Mouse (Mus musculus) lung, embryonic 14.5 days (tissue): Measurements from ENCODE around the gene Lypd4. TPM values are rescaled to one million over a fixed set of nuclear protein-coding genes. Genes with fewer than 3 reads are reported as not detected.
"Not testable (repeated sequence)": the region's sequence is repeated elsewhere in the genome, so short reads cannot be mapped to it uniquely, and the experiment has no call there.

Experiments used
- ATAC-seq: fragments of 200-750 bp; cut with Nextera tagmentation; 2 replicates; pipeline ENCODE4 v1.8.0; 2017; ENCODE audit warnings: mild to moderate bottlenecking, moderate TSS enrichment, moderate library complexity; ENCODE audit not compliant: insufficient read depth
- DNase-seq: peaks from one replicate; pipeline ENCODE4 v3.0.0-alpha.2; 2015
- H3K27ac ChIP-seq: fragments of 300-500 bp; sonication (generic); 2 replicates; pipeline ENCODE4 v1.5.1; 2014; ENCODE audit warnings: low read depth, mild to moderate bottlenecking, moderate library complexity
- H3K27me3 ChIP-seq: fragments of 300-500 bp; sonication (generic); 2 replicates; pipeline ENCODE4 v1.6.1; 2014; ENCODE audit warnings: low read length, control low read depth; ENCODE audit not compliant: insufficient read depth
- H3K36me3 ChIP-seq: fragments of 300-500 bp; sonication (generic); 2 replicates; pipeline ENCODE4 v1.6.1; 2014; ENCODE audit warnings: control low read depth; ENCODE audit not compliant: insufficient read depth
- H3K4me1 ChIP-seq: fragments of 300-500 bp; sonication (generic); 2 replicates; pipeline ENCODE4 v1.6.1; 2014; ENCODE audit warnings: antibody characterized with exemption, control low read depth; ENCODE audit not compliant: insufficient read depth
- H3K4me2 ChIP-seq: fragments of 300-500 bp; sonication (generic); 2 replicates; pipeline ENCODE4 v1.6.1; 2014; ENCODE audit warnings: mild to moderate bottlenecking
- H3K4me3 ChIP-seq: fragments of 300-500 bp; sonication (generic); 2 replicates; pipeline ENCODE4 v1.5.1; 2014; ENCODE audit warnings: low read depth, low read length
- H3K9ac ChIP-seq: fragments of 300-500 bp; sonication (generic); 2 replicates; pipeline ENCODE4 v1.6.1; 2014
- H3K9me3 ChIP-seq: fragments of 300-500 bp; sonication (generic); 2 replicates; pipeline ENCODE4 v1.6.1; 2016; ENCODE audit warnings: low read depth, low read length, control low read depth
- CTCF ChIP-seq: IDR thresholded peaks from 2 replicates; pipeline ENCODE4 v1.5.1; 2016; ENCODE audit warnings: antibody characterized with exemption, low read depth
- WGBS: fragments of 180-500 bp; shearing (Covaris S2); extraction: QIAGEN DNeasy Blood & Tissue Kit; methylation state at CpG from one replicate; pipeline ENCODE4 v1.1.7; 2014; 5-methylcytosine and 5-hydroxymethylcytosine counted together
- polyA plus RNA-seq: library from polyadenylated mRNA; unstranded; fragments of >200 nt; fragmentation: Nextera tagmentation; extraction: Ambion mirVana; gene quantifications from 2 replicates; pipeline ENCODE4 v1.2.1, GENCODE M21; 2014

The Lypd4 gene
- polyA plus RNA-seq, 1 experiment from 2014 or later = not detected

DNA sequence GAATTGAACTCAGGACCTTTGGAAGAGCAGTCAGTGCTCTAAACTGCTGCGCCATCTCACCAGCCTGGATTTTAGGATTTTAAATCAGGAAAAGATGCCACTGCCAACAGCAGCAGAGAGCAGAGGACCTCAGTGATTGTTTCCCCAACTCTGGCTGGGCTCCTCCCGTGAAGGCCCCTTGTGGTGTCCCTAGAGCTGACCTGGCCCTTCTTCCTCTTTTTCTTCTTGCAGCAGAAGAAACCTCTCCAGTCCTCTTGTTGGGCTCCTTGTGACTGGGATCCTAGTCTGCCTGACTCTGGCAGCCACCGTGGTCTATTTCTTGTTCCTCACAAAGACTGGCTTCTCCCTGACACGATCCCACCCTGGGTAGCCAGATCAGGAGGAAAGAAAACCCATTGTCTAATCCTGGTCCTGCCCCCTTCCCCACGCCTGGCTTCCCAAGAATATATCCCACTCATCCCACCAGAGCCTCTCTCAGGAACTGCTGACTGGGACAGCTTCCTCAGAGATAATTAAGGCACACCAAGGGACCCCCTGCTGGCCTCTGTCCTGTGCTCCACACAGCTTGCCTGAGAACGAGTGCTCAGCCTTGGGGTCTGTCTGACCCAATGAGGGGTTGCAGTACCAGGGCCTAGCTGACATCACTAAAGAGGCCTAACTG is 13.2 kb downstream of the Lypd4 start:
- H3K9me3 ChIP-seq = no peaks in the 10 kb centered on the region
- H3K27me3 ChIP-seq = no peaks in the 10 kb centered on the region
- H3K36me3 ChIP-seq = no peaks in the 10 kb centered on the region
- DNase-seq (no peak), ATAC-seq (no peak)
- no peak overlapping the region for H3K9ac ChIP-seq
- no peak overlapping the region for H3K27ac ChIP-seq
- no peak overlapping the region for H3K4me3 ChIP-seq
- TF ChIP-seq CTCF = no peak
- no peak overlapping the region for H3K4me2 ChIP-seq
- 49% methylated on average over 6 of the region's 6 CpGs for WGBS
- no peaks in the 10 kb centered on the region for H3K4me1 ChIP-seq

DNA sequence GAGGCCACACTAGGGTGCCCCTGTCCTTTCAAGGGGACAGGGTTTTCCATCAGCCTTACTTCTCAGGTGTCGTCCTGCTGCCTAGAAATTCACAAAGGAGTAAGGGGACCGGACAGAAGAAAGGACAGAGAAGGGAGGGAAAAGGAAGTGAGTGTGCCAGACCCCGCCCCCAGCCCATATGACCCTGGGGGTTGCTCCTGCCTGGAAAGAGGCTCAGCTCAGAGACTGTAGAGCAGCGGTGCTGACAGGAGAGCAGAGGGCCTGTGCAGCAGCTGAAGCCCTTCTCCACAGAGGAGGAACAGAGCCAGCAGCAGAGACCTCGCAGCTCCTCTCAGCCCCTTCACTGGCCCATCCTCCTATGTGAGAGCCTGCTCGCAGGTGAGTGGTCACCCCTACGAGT is 16.0 kb downstream of the Lypd4 start:
- DNase-seq = no peak
- no peak for TF ChIP-seq CTCF
- ATAC-seq = no peak
- 22% methylated on average over 7 of the region's 7 CpGs for WGBS
- Histone ChIP-seq H3K9me3 (no peaks in the 10 kb centered on the region), H3K27me3 (no peaks in the 10 kb centered on the region), H3K9ac (no peak overlapping the region), H3K4me1 (no peaks in the 10 kb centered on the region), H3K4me2 (no peak overlapping the region), H3K27ac (no peak overlapping the region; the same call in 1 of the 2 replicates), H3K36me3 (no peaks in the 10 kb centered on the region), H3K4me3 (no peak overlapping the region)

- H3K27me3 ChIP-seq = no peaks in the 10 kb centered on the region
- no peaks in the 10 kb centered on the region for H3K36me3 ChIP-seq
- ATAC-seq (peak; percentile 33; the same call in 1 of the 2 replicates), DNase-seq (no peak)
- H3K4me2 ChIP-seq = no peak overlapping the region
- no peaks in the 10 kb centered on the region for H3K4me1 ChIP-seq
- TF ChIP-seq CTCF = no peak
- no peak overlapping the region for H3K4me3 ChIP-seq
- no peak overlapping the region for H3K9ac ChIP-seq
- H3K27ac ChIP-seq = no peak overlapping the region; the same call in 1 of the 2 replicates
- no peaks in the 10 kb centered on the region for H3K9me3 ChIP-seq
Observed at GRCm38 (mm10) chr7:24853233-24853563, 16.5 kb downstream of the Lypd4 start.

DNA sequence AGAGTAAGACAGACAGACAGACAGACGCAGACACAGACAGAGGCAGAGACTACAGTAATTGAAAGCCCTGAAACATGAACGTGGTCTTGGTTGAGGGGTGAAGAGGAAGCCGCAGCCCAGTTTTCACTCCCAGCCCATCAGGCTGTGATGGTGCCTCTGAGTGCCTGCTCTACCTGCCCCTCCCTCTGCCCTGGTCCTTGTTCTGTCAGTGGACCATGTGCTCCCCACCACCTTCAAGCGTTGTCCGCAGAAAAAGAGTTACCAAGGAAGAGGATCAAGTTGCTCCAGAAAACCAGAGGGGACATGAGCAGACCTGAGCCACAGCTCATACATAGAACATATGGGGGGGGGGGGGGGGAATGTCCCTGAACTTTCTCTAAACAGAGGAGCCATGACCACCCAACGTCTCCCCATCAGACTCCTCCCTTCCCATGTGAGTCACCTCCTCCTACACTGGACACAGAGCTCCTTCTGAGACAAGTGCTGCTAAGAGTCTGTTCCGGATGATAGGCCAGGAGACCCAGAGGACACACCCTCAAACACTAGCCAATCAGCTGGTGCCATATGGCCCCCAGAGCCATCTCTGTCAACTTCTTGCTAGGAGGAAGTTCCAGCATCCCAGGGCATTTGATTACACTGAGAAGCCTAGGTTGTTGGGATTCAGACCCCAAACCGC is 17.0 kb downstream of the Lypd4 start:
- Histone ChIP-seq H3K9me3 (no peaks in the 10 kb centered on the region), H3K4me2 (no peak overlapping the region), H3K4me3 (no peak overlapping the region), H3K36me3 (no peaks in the 10 kb centered on the region), H3K27ac (no peak overlapping the region; the same call in 1 of the 2 replicates), H3K4me1 (no peaks in the 10 kb centered on the region), H3K9ac (no peak overlapping the region), H3K27me3 (no peaks in the 10 kb centered on the region)
- TF ChIP-seq CTCF = no peak
- WGBS = 66% methylated on average over 8 of the region's 8 CpGs
- DNase-seq (no peak), ATAC-seq (peak; percentile 72)

- ATAC-seq (no peak), DNase-seq (no peak)
- Histone ChIP-seq H3K36me3 (no peaks in the 10 kb centered on the region), H3K27ac (no peak overlapping the region), H3K9me3 (no peaks in the 10 kb centered on the region), H3K4me3 (no peak overlapping the region), H3K4me1 (no peaks in the 10 kb centered on the region), H3K4me2 (no peak overlapping the region), H3K27me3 (no peaks in the 10 kb centered on the region), H3K9ac (no peak overlapping the region)
- TF ChIP-seq CTCF = no peak
- 69% methylated on average over 5 of the region's 5 CpGs for WGBS
Observed at GRCm38 (mm10) chr7:24851596-24852325, 18.0 kb downstream of the Lypd4 start.

GRCm38 (mm10) chr7:24850899-24851303 is 18.8 kb downstream of the Lypd4 start:
- no peaks in the 10 kb centered on the region for H3K9me3 ChIP-seq
- DNase-seq (peak; percentile 50), ATAC-seq (peak; percentile 55; the same call in 1 of the 2 replicates)
- H3K4me2 ChIP-seq = no peak overlapping the region
- 18% methylated on average over 6 of the region's 6 CpGs for WGBS
- no peak overlapping the region for H3K4me3 ChIP-seq
- no peaks in the 10 kb centered on the region for H3K4me1 ChIP-seq
- H3K36me3 ChIP-seq = no peaks in the 10 kb centered on the region
- no peak overlapping the region for H3K9ac ChIP-seq
- TF ChIP-seq CTCF = no peak
- H3K27ac ChIP-seq = no peak overlapping the region
- no peaks in the 10 kb centered on the region for H3K27me3 ChIP-seq

DNA sequence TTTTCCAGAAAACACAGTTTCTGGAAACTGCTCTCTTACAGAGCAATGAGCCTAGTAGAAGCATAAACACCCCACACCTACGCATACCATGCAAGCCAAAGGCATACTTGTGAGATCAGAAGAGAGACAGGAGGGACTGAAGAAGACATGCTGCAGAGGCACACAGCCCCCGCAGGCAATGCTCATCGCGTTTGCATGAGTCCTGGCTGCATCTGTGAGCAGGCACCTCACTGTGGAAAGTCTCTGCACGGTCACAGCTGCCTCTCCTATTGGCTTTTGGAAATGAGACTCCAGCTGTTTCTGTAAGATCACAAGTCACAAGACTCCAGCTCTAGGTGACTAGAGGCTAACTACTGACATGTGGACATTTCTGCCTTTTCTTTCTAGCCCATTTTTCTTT is 19.6 kb downstream of the Lypd4 start:
- no peak overlapping the region for H3K4me2 ChIP-seq
- no peaks in the 10 kb centered on the region for H3K9me3 ChIP-seq
- whole genome bisulfite sequencing = 12% methylated on average over 5 of the region's 5 CpGs
- H3K27me3 ChIP-seq = no peaks in the 10 kb centered on the region
- DNase-seq (peak; percentile 19), ATAC-seq (no peak)
- H3K4me1 ChIP-seq = no peaks in the 10 kb centered on the region
- H3K36me3 ChIP-seq = no peaks in the 10 kb centered on the region
- no peak for TF ChIP-seq CTCF
- H3K27ac ChIP-seq = no peak overlapping the region
- H3K9ac ChIP-seq = no peak overlapping the region
- H3K4me3 ChIP-seq = no peak overlapping the region

- not testable (repeated sequence) for H3K4me1 ChIP-seq, H3K9ac ChIP-seq, ATAC-seq, H3K4me2 ChIP-seq, H3K27me3 ChIP-seq, H3K36me3 ChIP-seq, H3K9me3 ChIP-seq, H3K27ac ChIP-seq, DNase-seq, H3K4me3 ChIP-seq
- 34% methylated on average over 2 of the region's 2 CpGs for WGBS
Observed at GRCm38 (mm10) chr7:24846576-24846975, 23.2 kb downstream of the Lypd4 start.
